Mouse (Mus musculus) heart, embryonic 12.5 days (tissue): ENCODE data around the gene Omt2b. TPM values are rescaled to one million over a fixed set of nuclear protein-coding genes. Genes with fewer than 3 reads are reported as not detected.
"Not testable (repeated sequence)": the region's sequence is repeated elsewhere in the genome, so short reads cannot be mapped to it uniquely, and the experiment has no call there.

Source experiments
- ATAC-seq: fragments of 200-750 bp; cut with Nextera tagmentation; 2 replicates; pipeline ENCODE4 v1.8.0; 2017; ENCODE audit warnings: moderate TSS enrichment, moderate library complexity; ENCODE audit not compliant: insufficient number of reproducible peaks, low FRiP score
- H3K27ac ChIP-seq: fragments of 300-500 bp; sonication (generic); 2 replicates; pipeline ENCODE4 v1.5.1; 2016; ENCODE audit warnings: mild to moderate bottlenecking, moderate library complexity; ENCODE audit not compliant: poor library complexity, severe bottlenecking
- H3K27me3 ChIP-seq: fragments of 300-500 bp; sonication (generic); replicated peaks from 2 replicates; pipeline ENCODE4 v1.6.1; 2016; ENCODE audit warnings: mild to moderate bottlenecking, moderate library complexity
- H3K36me3 ChIP-seq: fragments of 300-500 bp; sonication (generic); 2 replicates; pipeline ENCODE4 v1.6.1; 2016; ENCODE audit warnings: mild to moderate bottlenecking, moderate library complexity
- H3K4me1 ChIP-seq: fragments of 300-500 bp; sonication (generic); replicated peaks from 2 replicates; pipeline ENCODE4 v1.6.1; 2016; ENCODE audit warnings: mild to moderate bottlenecking
- H3K4me2 ChIP-seq: fragments of 300-500 bp; sonication (generic); 2 replicates; pipeline ENCODE4 v1.6.1; 2016; ENCODE audit warnings: mild to moderate bottlenecking, moderate library complexity
- H3K4me3 ChIP-seq: fragments of 300-500 bp; sonication (generic); 2 replicates; pipeline ENCODE4 v1.5.1; 2016; ENCODE audit warnings: mild to moderate bottlenecking
- H3K9ac ChIP-seq: fragments of 300-500 bp; sonication (generic); 2 replicates; pipeline ENCODE4 v1.6.1; 2016; ENCODE audit warnings: mild to moderate bottlenecking, moderate library complexity
- H3K9me3 ChIP-seq: fragments of 300-500 bp; sonication (generic); replicated peaks from 2 replicates; pipeline ENCODE4 v1.6.1; 2016; ENCODE audit warnings: mild to moderate bottlenecking, moderate library complexity
- WGBS: fragments of 180-500 bp; shearing (Covaris S2); methylation state at CpG from one replicate; pipeline ENCODE4 v1.1.7; 2016; 5-methylcytosine and 5-hydroxymethylcytosine counted together
- polyA plus RNA-seq: library from polyadenylated mRNA; unstranded; fragments of >200 nt; fragmentation: Nextera tagmentation; extraction: Ambion mirVana; gene quantifications from 2 replicates; pipeline ENCODE4 v1.2.1, GENCODE M21; 2016

Gene Omt2b
- polyA plus RNA-seq, 1 experiment from 2014 or later, result not detected

DNA sequence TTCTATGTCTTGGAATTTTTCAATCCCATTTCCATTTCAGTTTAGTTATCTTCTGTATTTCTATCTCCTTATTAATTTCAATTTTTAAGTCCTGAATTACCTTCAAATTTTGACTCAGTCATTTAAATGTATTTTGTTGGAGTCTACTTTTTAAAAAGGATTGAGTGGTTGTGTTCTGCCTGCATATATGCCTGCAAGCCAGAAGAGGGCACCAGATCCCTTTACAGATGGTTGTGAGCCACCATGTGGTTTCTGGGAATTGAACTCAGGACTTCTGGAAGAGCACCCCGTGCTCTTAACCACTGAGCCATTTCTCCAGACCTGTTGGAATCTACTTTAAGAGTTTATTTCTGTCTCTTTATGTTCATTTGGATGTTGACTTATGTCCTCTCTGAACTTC, 7.9 kb upstream of the Omt2b start:
- ATAC-seq, result no peak
- Histone ChIP-seq H3K27me3 (no peaks in the 10 kb centered on the region), H3K27ac (no peak overlapping the region), H3K36me3 (no peaks in the 10 kb centered on the region), H3K9me3 (0 out of 2 replicates have a peak, but pooled peaks cover 2% of the 10 kb centered on the region), H3K4me3 (no peak overlapping the region), H3K4me2 (no peak overlapping the region), H3K4me1 (no peaks in the 10 kb centered on the region), H3K9ac (no peak overlapping the region)
- 30% methylated on average over 1 of the region's 1 CpGs for WGBS

DNA sequence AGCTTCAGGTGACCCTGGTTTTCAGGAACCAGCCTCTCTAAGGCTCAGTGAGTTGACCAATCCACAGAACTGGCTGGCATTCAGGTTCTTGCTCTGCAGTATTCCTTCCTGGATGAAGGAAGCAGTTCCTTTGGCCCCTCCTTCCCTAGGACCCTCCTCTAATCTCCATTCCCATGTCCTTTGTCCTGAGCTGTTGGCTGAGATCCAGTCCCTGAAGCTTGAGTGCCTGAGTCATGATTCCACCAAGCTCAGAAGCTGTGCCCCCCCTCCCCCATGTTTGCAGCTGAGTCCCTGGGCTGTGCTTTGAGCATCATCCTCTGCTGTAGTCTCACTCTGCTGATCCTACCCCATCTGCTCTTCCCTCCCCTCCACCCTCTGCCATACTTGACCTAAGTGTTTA, 9.7 kb downstream of the Omt2b start:
- not testable (repeated sequence) for H3K4me1 ChIP-seq, H3K9me3 ChIP-seq, H3K36me3 ChIP-seq, H3K27ac ChIP-seq, H3K4me2 ChIP-seq, H3K9ac ChIP-seq, H3K4me3 ChIP-seq, H3K27me3 ChIP-seq
- ATAC-seq, result peak; percentile 59; the same call in 1 of the 2 replicates

DNA sequence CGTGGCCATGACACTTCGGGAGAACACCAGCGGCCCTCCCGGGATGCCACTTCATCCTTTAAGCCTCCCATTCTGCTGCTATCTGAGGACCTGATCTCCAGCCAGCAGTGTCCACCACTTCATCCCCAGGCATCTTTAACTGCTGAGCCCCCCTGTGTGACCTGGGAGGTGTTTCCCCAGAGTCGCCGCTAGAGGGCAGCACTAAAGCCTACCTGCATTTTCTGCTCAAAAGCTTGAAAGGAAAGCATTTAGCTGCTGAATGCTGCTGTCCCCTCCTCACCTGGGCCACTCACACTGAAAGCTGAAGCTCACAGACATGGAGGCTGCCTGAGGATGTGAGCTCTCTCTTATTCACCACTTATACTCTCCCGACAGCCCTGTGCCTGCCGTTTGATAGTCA, 12.9 kb downstream of the Omt2b start:
- not testable (repeated sequence) for ATAC-seq, H3K4me3 ChIP-seq
- WGBS, result 16% methylated on average over 8 of the region's 8 CpGs

DNA sequence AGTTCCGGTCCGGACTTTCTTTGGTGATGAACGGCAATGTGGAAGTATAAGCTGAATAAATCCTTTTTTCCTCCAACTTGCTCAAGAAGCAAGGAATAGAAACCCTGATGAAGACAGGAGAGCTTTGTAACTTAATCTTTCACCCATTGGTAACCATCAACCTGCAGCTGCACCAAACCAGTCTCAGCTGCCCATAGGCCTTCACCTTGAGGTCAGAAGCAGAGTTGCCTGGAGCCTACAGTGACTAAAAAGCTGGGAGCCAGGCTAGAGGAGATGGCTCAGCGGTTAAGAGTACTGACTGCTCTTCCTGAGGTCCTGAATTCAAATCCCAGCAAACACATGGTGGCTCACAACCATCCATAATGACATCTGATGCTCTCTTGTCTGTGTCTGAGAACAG, 15.1 kb downstream of the Omt2b start:
- not testable (repeated sequence) for H3K4me1 ChIP-seq, H3K9me3 ChIP-seq, ATAC-seq, H3K36me3 ChIP-seq, H3K9ac ChIP-seq, H3K27ac ChIP-seq, H3K27me3 ChIP-seq, H3K4me2 ChIP-seq, H3K4me3 ChIP-seq
- 85% methylated on average over 4 of the region's 4 CpGs for WGBS

More for the DNA sequence above, 12.9 kb downstream of the Omt2b start:
- not testable (repeated sequence) for H3K9me3 ChIP-seq, H3K9ac ChIP-seq, H3K27me3 ChIP-seq, H3K4me1 ChIP-seq, H3K4me2 ChIP-seq, H3K27ac ChIP-seq, H3K36me3 ChIP-seq

DNA sequence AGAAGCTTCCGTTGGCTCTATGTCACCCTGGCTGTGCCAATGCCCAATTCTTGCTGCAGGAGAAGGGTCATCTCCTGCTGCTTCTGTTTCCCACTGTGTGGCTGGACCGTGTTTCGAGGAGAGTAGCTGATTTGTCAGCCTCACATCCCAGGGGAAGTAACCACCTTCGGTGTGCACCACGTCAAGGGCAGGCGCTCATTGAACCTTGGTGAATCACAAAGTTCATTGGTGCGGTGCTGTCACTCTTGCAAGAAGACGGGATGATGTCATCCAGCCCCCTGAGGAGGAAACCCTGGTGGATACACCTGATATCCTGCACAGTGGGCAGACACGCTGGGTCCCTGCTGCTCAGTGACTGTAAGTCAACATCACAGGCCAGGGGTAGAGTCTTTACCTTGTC, 15.7 kb downstream of the Omt2b start:
- H3K9me3 ChIP-seq, H3K27me3 ChIP-seq, H3K4me3 ChIP-seq, H3K36me3 ChIP-seq, H3K9ac ChIP-seq, H3K27ac ChIP-seq, ATAC-seq, H3K4me1 ChIP-seq, H3K4me2 ChIP-seq: not testable (repeated sequence)
- 87% methylated on average over 9 of the region's 9 CpGs for WGBS

DNA sequence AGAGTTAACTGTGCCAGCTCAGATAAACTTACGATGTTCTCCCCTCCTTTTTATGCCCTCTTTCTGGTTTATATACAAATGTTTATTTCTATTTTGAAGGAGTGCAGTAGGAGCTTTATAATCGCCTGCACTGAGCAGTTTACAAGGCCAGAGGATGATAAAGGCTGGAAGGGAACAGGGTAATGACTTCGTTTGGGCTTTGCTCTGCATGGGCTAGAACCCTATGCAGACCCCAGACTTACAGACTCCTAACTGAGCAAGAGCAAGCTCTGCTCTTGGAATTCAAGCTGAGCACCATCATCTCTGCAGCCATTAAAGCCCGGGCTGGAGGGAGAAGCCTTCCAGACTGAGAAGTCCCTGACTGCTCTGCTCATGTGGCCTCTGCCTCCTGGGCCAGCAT, 17.8 kb downstream of the Omt2b start:
- H3K27ac ChIP-seq, ATAC-seq, H3K27me3 ChIP-seq, H3K4me2 ChIP-seq, H3K9ac ChIP-seq, H3K4me3 ChIP-seq, H3K9me3 ChIP-seq, H3K36me3 ChIP-seq, H3K4me1 ChIP-seq: not testable (repeated sequence)
- WGBS, result 50% methylated on average over 4 of the region's 4 CpGs

DNA sequence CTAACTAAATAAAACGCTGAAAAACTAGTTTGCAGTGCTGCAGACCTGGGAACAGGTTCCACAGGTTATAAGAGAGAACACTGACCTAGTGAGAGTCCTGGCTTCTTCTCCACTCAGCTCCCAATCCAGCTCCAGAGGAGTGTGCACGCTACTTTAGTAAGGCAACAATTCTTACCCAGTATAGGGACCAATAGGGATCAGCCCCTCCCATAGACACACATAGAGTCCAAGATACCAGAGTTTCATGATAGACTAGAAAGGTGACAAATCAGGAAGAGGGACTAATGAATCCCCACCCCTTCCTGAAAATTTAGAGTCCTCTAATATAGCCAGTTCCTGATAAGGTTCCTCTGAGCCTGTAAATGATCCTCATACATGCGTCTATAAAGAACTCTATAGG, 19.6 kb downstream of the Omt2b start:
- Histone ChIP-seq H3K9ac (no peak overlapping the region), H3K27me3 (no peaks in the 10 kb centered on the region), H3K27ac (no peak overlapping the region), H3K4me3 (no peak overlapping the region), H3K9me3 (no peaks in the 10 kb centered on the region), H3K4me2 (no peak overlapping the region), H3K36me3 (no peaks in the 10 kb centered on the region), H3K4me1 (0 out of 2 replicates have a peak, but pooled peaks cover 5% of the 10 kb centered on the region)
- 67% methylated on average over 3 of the region's 3 CpGs for WGBS
- ATAC-seq, result no peak

DNA sequence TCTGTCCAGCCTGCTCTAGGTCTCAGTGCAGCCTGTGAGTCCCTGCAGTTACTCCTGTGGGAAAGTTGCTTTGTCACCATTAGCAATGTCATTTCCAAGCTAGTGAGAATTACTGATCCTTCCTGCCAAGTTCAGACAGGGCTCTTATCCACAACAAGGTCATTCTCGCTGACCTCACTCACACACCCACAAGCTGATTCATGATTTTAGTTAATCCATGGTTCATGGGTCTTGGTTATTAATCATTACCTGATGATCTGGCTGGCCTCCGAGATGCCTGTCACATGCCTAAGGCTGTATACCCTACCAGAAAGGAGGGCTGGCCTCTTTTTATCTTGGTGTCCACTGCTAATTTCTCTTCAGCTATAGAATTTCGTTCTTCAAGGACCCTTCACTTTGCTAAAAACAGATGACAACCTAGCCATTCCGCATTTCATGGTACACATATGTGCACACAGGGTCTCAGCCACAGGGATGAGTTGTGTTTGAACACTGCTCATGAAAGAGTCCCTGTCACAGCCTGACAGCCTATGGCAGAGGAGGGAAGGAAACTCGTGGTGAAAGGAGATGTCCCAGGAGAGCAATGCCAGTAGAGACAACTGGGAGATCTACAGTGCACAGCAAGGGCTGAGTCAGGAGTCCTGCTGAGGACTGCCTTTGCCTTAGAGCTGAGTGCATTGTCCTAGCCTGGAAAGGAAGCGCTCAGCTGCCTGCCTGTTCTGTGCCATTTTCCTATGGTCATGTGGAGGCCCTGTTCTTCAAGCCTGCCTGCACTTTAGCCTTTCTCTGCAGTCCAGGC, 21.0 kb downstream of the Omt2b start:
- H3K27me3 ChIP-seq, H3K36me3 ChIP-seq, H3K9me3 ChIP-seq, ATAC-seq, H3K4me3 ChIP-seq, H3K27ac ChIP-seq, H3K9ac ChIP-seq, H3K4me1 ChIP-seq, H3K4me2 ChIP-seq: not testable (repeated sequence)
- 64% methylated on average over 6 of the region's 6 CpGs for WGBS

DNA sequence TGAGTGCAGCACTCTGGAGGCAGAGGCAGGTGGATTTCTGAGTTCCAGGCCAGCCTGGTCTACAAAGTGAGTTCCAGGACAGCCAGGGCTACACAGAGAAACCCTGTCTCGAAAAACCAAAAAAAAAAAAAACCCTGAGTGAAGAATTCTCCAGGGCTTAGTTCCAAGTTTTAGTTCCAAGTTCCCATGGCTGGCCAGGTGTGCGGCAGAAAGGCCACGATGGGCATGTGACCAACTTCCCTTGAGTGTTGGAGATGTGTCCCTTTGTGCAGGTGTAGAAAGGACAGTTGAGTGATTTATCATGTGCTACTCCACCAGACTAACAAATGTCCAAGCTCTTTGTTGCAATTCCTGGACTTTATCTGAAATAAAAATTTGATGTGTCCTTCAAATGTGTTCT, 21.8 kb downstream of the Omt2b start:
- not testable (repeated sequence) for H3K9ac ChIP-seq, H3K27ac ChIP-seq, H3K4me1 ChIP-seq, H3K4me3 ChIP-seq, H3K36me3 ChIP-seq, H3K9me3 ChIP-seq, H3K27me3 ChIP-seq, ATAC-seq, H3K4me2 ChIP-seq
- 80% methylated on average over 3 of the region's 3 CpGs for WGBS

DNA sequence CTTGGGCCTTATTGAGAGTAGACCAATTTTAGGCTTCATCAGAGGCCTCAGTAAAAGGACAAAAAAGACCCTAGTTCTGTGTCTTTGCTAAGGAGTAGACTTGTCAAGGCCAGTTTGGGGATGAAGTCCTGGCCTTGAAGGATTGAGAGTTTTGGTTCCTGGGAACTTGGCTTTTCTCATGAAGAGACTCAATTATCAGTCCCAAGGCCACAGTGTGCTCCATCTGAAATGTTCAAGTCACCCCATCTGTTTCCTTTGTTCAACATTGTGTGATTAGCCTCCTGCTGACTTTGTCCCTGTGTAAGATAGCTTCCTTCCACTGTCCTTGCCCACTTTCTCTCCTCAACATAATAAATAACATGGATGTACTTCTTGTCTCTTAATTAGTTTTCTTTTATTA, 22.6 kb downstream of the Omt2b start:
- ATAC-seq, result not testable (repeated sequence)

DNA sequence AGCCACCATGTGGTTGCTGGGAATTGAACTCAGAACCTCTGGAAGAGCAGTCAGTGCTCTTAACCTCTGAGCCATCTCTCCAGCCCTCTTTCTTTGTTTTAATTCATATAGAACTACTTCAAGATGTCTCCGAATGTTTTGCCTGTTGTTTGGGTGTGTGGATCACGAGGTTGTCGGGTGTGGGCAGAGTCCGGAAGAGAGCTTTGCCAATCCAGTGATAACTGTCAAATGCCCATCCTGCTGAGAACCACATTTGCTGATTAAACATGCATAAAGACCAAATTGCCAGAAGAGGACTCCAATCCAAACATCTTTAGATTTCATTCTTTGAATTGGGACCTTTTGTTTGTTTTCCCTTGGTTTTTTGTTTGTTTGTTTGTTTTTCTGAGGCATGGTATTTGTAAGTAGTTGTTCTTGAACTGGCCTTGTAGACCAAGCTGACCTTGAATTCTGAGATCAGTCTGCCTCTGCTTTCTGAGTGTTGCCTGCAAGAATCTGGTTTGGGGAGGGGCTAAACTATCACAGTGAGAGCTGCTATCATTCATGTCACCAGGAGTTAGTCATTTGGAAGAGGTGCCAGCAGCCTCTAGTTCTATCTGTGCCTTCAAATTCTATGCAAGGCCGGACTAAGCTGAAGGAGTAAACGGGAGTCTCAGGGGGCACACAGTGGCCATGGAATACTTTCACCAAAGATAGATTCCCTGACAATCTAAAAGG, 24.3 kb downstream of the Omt2b start:
- H3K4me2 ChIP-seq, result no peak overlapping the region
- WGBS, result 66% methylated on average over 6 of the region's 6 CpGs
- H3K4me1 ChIP-seq, result 0 out of 2 replicates have a peak, but pooled peaks cover 5% of the 10 kb centered on the region
- H3K27ac ChIP-seq, result no peak overlapping the region
- no peaks in the 10 kb centered on the region for H3K36me3 ChIP-seq
- no peaks in the 10 kb centered on the region for H3K27me3 ChIP-seq
- no peak overlapping the region for H3K9ac ChIP-seq
- no peak for ATAC-seq
- H3K4me3 ChIP-seq, result no peak overlapping the region
- no peaks in the 10 kb centered on the region for H3K9me3 ChIP-seq

More for the DNA sequence above, 22.6 kb downstream of the Omt2b start:
- not testable (repeated sequence) for H3K27ac ChIP-seq, H3K4me2 ChIP-seq, H3K4me3 ChIP-seq, H3K9me3 ChIP-seq, H3K4me1 ChIP-seq, H3K36me3 ChIP-seq, H3K27me3 ChIP-seq, H3K9ac ChIP-seq
